Mouse (Mus musculus) embryonic facial prominence, embryonic 11.5 days (tissue): Measurements from ENCODE around the gene Zfp57. TPM values are rescaled to one million over a fixed set of nuclear protein-coding genes. Genes with fewer than 3 reads are reported as not detected.
A peak's percentile ranks its signal among the peaks of the same experiment; 100 is the strongest.
"Not testable (repeated sequence)": the region's sequence is repeated elsewhere in the genome, so short reads cannot be mapped to it uniquely, and the experiment has no call there.

Experiments
- ATAC-seq: fragments of 200-750 bp; cut with Nextera tagmentation; replicated peaks from 2 replicates; pipeline ENCODE4 v1.8.0; 2017; ENCODE audit warnings: low read depth; ENCODE audit not compliant: insufficient number of reproducible peaks, low FRiP score, low TSS enrichment
- DNase-seq: peaks from one replicate; pipeline ENCODE4 v3.0.0-alpha.2; 2015; ENCODE audit warnings: low spot score
- H3K27ac ChIP-seq: fragments of 300-500 bp; sonication (generic); replicated peaks from 2 replicates; pipeline ENCODE4 v1.5.1; 2014; ENCODE audit warnings: mild to moderate bottlenecking, low read depth, low read length, control low read depth
- H3K27me3 ChIP-seq: fragments of 300-500 bp; sonication (generic); 2 replicates; pipeline ENCODE4 v1.6.1; 2014; ENCODE audit warnings: mild to moderate bottlenecking, low read length, moderate library complexity, mixed read lengths; ENCODE audit not compliant: control insufficient read depth, insufficient read depth
- H3K36me3 ChIP-seq: fragments of 300-500 bp; sonication (generic); replicated peaks from 2 replicates; pipeline ENCODE4 v1.6.1; 2014; ENCODE audit warnings: low read depth, mild to moderate bottlenecking, low read length, moderate library complexity, mixed read lengths; ENCODE audit not compliant: control insufficient read depth, insufficient read depth
- H3K4me1 ChIP-seq: fragments of 300-500 bp; sonication (generic); 2 replicates; pipeline ENCODE4 v1.6.1; 2014; ENCODE audit warnings: low read length, mixed read lengths; ENCODE audit not compliant: control insufficient read depth, insufficient read depth
- H3K4me2 ChIP-seq: fragments of 300-500 bp; sonication (generic); 2 replicates; pipeline ENCODE4 v1.6.1; 2014; ENCODE audit warnings: low read depth, mild to moderate bottlenecking, control low read depth, low read length, moderate library complexity
- H3K4me3 ChIP-seq: fragments of 300-500 bp; sonication (generic); 2 replicates; pipeline ENCODE4 v1.5.1; 2014; ENCODE audit warnings: low read depth, low read length, control low read depth
- H3K9ac ChIP-seq: fragments of 300-500 bp; sonication (generic); replicated peaks from 2 replicates; pipeline ENCODE4 v1.6.1; 2014; ENCODE audit warnings: mild to moderate bottlenecking, control low read depth, low read length
- H3K9me3 ChIP-seq: fragments of 300-500 bp; sonication (generic); replicated peaks from 2 replicates; pipeline ENCODE4 v1.6.1; 2016; ENCODE audit warnings: mild to moderate bottlenecking, low read length, inconsistent platforms, mixed read lengths; ENCODE audit not compliant: control insufficient read depth
- WGBS: fragments of 180-500 bp; shearing (Covaris S2); extraction: QIAGEN DNeasy Blood & Tissue Kit; methylation state at CpG from one replicate; pipeline ENCODE4 v1.1.7; 2014; 5-methylcytosine and 5-hydroxymethylcytosine counted together
- polyA plus RNA-seq: library from polyadenylated mRNA; unstranded; fragments of >200 nt; fragmentation: Nextera tagmentation; extraction: Ambion mirVana; gene quantifications from 2 replicates; pipeline ENCODE4 v1.2.1, GENCODE M21; 2014

Zfp57 gene
- polyA plus RNA-seq, 1 experiment from 2014 or later: 110 TPM

- DNase-seq, H3K4me2 ChIP-seq, H3K27ac ChIP-seq, H3K27me3 ChIP-seq, H3K4me1 ChIP-seq, H3K36me3 ChIP-seq, ATAC-seq, H3K9ac ChIP-seq, H3K4me3 ChIP-seq, H3K9me3 ChIP-seq: not testable (repeated sequence)
- 95% methylated on average over 5 of the region's 5 CpGs for WGBS
Observed at GRCm38 (mm10) chr17:37019242-37019641, 18.3 kb downstream of the Zfp57 start.

GRCm38 (mm10) chr17:37022628-37023576 is 21.9 kb downstream of the Zfp57 start, which contains the start of gene Mog:
TSS of gene Mog (minus strand) at chr17:37023398.
- Histone ChIP-seq H3K27me3 (no peaks in the 10 kb centered on the region), H3K4me2 (no peak within 1 kb of the TSS), H3K4me1 (no peaks in the 10 kb centered on the region), H3K36me3 (no peaks in the 10 kb centered on the region), H3K9me3 (no peaks in the 10 kb centered on the region), H3K9ac (no peak within 1 kb of the TSS), H3K4me3 (no peak within 1 kb of the TSS), H3K27ac (no peak within 1 kb of the TSS)
- WGBS: 72% methylated on average over 9 of the region's 9 CpGs
- no peak for ATAC-seq
- no peak for DNase-seq

- H3K4me2 ChIP-seq: no peak overlapping the region
- WGBS: 88% methylated on average over 2 of the region's 2 CpGs
- DNase-seq (no peak), ATAC-seq (no peak)
- no peak overlapping the region for H3K4me3 ChIP-seq
- H3K9ac ChIP-seq: no peak overlapping the region
- no peaks in the 10 kb centered on the region for H3K4me1 ChIP-seq
- H3K27ac ChIP-seq: no peak overlapping the region
- H3K36me3 ChIP-seq: no peaks in the 10 kb centered on the region
- H3K27me3 ChIP-seq: no peaks in the 10 kb centered on the region
- H3K9me3 ChIP-seq: no peaks in the 10 kb centered on the region
Observed at GRCm38 (mm10) chr17:37026425-37026824, 25.5 kb downstream of the Zfp57 start.

- 94% methylated on average over 4 of the region's 4 CpGs for WGBS
- Histone ChIP-seq H3K27ac (peak overlapping the region; percentile 94; the same call in 1 of the 2 replicates), H3K36me3 (no peaks in the 10 kb centered on the region), H3K4me3 (no peak overlapping the region), H3K9me3 (no peaks in the 10 kb centered on the region), H3K9ac (no peak overlapping the region), H3K27me3 (no peaks in the 10 kb centered on the region), H3K4me2 (no peak overlapping the region), H3K4me1 (no peaks in the 10 kb centered on the region)
- no peak for ATAC-seq
- no peak for DNase-seq
Observed at GRCm38 (mm10) chr17:37027486-37027885, 26.5 kb downstream of the Zfp57 start.

DNA sequence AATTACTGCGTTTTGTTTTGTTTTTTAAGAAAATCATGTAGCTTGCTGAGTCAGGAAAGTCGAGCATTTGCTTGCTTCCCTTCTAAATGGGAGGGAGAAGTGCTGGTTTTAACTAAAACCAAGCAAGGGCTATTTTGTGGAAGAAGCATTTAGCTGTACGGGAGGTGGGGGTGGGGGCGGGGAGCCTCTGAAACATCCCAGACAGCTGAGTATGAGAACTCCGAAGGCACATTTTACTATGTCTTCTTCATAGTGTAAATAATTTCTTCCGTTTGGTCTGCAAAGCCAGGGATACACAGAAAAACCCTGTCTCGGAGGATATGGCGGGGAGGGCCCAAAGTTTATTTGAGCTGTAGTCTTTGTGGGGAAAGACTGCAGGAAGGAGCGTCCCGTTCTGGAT is 27.2 kb downstream of the Zfp57 start:
- ATAC-seq: no peak; the same call in 1 of the 2 replicates

DNA sequence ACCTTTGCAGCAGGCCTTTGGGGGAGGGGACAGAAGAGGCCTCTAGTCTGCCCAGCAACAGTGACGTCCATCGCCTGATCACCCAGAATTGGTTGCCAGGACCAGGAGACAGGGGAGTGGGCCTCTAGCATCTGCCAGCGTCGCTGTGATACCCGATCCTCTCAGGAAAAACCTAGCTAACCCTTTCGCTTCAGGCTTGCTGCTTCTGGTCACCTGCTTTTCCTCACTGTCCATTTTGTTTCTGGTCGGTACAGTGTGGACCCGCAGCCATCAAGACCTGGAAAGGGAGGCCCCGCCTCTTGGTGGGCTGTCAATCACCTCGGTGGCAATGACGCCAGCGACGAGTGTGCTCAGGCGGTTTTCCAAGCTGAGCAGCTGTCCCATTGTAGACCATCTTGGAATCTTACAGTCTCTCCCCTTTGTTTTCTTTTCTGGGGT is 27.7 kb downstream of the Zfp57 start:
- Histone ChIP-seq H3K9me3 (no peaks in the 10 kb centered on the region), H3K27ac (peak overlapping the region; percentile 94), H3K36me3 (no peaks in the 10 kb centered on the region), H3K4me3 (peak overlapping the region; percentile 24), H3K4me2 (peak overlapping the region; percentile 41), H3K4me1 (no peaks in the 10 kb centered on the region), H3K9ac (peak overlapping the region; percentile 59), H3K27me3 (no peaks in the 10 kb centered on the region)
- 0% methylated on average over 14 of the region's 14 CpGs for WGBS
- peak; percentile 98 for ATAC-seq
- DNase-seq: peak; percentile 99

More for the DNA sequence above, 27.2 kb downstream of the Zfp57 start:
- peak overlapping the region; percentile 27 for H3K4me3 ChIP-seq
- no peaks in the 10 kb centered on the region for H3K9me3 ChIP-seq
- peak overlapping the region; percentile 94 for H3K27ac ChIP-seq
- peak overlapping the region; percentile 41 for H3K4me2 ChIP-seq
- WGBS: 2% methylated on average over 10 of the region's 10 CpGs
- H3K4me1 ChIP-seq: no peaks in the 10 kb centered on the region
- no peaks in the 10 kb centered on the region for H3K27me3 ChIP-seq
- H3K36me3 ChIP-seq: no peaks in the 10 kb centered on the region
- peak overlapping the region; percentile 59 for H3K9ac ChIP-seq
- peak; percentile 58 for DNase-seq

DNA sequence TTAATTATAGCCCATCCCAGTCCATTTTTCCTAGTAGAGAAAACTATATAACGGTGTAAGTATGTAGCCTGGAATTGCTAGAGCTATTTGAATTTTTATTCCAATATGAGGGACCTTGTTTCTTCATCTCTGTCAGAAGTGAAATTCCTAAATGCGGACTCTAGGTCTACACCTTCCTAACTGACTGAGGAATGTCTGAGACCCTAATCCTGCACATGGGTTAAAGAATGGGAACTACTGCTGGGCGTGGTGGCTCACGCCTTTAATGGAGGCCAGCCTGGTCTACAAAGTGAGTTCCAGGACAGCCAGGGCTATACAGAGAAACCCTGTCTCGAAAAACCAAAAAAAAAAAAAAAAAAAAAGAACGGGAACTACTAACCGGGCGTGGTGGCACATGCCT is 28.2 kb downstream of the Zfp57 start:
- Histone ChIP-seq H3K4me3 (peak overlapping the region; percentile 24), H3K4me1 (no peaks in the 10 kb centered on the region), H3K36me3 (no peaks in the 10 kb centered on the region), H3K27me3 (no peaks in the 10 kb centered on the region), H3K4me2 (peak overlapping the region; percentile 33), H3K9me3 (no peaks in the 10 kb centered on the region), H3K27ac (peak overlapping the region; percentile 94), H3K9ac (no peak overlapping the region)
- ATAC-seq (peak; percentile 15; the same call in 1 of the 2 replicates), DNase-seq (no peak)
- 67% methylated on average over 7 of the region's 8 CpGs for WGBS
